Mouse (Mus musculus) adrenal gland (tissue): Measurements from ENCODE around the gene Ube2e2.
"Not testable (repeated sequence)": the region's sequence is repeated elsewhere in the genome, so short reads cannot be mapped to it uniquely, and the experiment has no call there.

ENCODE experiments used
- intact Hi-C: fragments of 180-260 bp; cut with DNase I; formaldehyde crosslinking; loops from one replicate; pipeline ENCODE4 v1.15.1; 2025

Ube2e2 gene

GRCm38 (mm10) chr14:18637739-18638138 is 256.3 kb downstream of the Ube2e2 start:
- intact Hi-C loops, result no loop called here

DNA sequence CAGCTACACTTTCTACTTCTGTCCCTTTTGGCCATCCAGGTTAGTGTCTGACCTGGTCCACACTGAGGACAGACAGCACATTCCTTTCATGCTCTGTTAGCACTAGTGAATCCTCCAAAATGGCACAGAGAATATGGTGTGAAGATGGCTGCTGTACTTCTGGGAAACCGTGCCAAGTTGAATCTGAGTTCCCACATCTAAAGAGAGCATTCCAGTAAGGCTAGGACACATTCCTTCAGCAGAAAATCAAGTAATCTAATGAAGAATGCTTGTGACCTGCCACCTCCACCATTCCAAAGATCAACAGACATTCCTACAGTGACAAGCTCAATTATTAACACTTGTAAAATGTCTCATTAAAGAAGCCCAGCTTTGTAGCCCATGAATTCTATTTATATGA is 265.9 kb downstream of the Ube2e2 start:
- intact Hi-C loops, result no loop called here

DNA sequence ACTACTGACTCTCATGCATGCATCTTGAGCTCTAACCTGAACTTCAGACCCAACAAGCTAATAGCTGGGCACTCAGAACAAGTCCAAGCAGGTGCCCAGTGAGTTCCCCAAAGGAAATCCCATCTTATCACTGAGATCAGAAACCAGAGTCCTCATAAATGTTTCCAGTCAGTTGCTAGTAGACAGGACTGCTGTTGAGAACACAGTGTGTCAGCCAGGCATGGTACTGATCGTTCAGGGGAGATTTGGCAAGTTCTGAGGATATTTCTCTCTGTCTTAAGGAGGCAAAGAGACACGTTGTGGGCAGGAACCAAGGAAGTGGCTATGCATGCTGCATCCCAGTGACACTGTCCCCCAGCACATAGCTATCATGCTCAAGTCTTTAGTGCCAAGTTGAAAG is 275.5 kb downstream of the Ube2e2 start:
- intact Hi-C loops, result no loop called here

- intact Hi-C loops, result no loop called here
Observed at GRCm38 (mm10) chr14:18601927-18602326, 292.1 kb downstream of the Ube2e2 start.

DNA sequence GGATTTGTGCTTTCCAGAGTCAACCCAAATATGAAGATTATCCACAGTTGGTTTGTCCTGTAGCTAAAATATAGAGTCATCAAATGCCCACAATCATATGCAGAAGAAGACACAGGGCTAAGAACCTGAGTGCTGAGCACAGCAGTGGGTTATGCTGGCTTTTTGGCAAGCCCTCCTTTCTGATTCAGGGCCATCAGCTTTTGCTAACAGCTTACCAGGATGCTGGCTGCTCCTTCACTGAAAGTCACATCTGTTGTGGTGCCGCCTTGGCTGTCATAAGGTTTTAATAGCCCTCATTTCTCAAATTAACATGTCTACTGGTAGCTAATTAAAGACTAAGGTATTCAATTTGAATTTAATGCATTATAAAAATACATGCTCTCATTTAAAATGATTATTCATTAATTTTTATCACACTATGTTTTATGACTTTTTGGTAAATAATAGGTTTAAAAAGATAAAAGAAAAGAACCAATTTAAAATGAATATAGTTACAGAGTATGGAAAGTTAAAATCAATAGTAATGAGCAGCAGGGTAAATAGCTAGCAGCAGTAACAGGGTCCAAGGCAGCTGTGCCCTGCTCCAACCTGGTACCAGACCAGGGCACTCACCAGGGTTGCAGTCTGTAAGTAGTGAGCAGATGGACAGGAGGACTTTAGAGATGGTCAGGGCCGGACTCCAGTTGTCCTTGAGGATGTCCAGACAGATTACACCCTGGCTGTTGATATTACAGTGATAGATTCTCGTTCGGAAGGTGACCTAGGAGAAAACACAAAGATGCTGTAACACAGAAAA is 307.6 kb downstream of the Ube2e2 start:
- intact Hi-C loops, result no loop called here

- intact Hi-C loops, result no loop called here
Observed at GRCm38 (mm10) chr14:18581735-18582134, 312.3 kb downstream of the Ube2e2 start.

DNA sequence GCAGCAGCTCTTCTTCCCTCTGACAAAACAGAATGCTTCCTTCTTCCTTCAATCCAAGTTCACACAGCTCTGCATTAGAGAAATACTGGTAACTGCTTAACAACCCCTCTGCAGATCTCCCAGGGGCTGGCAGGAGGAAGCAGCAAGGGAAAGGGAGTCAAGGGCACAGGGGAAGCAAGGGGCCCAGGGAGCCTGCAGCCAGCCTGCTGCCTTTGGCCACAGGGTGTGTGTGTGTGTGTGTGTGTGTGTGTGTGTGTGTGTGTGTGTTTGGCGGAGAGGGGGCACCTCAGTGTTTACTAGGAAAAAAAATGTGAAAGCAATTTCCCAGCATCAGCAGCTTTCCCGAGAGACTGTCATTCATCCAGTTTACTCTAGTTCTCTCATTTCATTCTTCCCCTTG is 319.3 kb downstream of the Ube2e2 start:
- intact Hi-C loops, result no loop called here

- intact Hi-C loops, result no loop called here
Observed at GRCm38 (mm10) chr14:18574130-18574721, 319.8 kb downstream of the Ube2e2 start.

- intact Hi-C loops, result no loop called here
Observed at GRCm38 (mm10) chr14:18573286-18573956, 320.6 kb downstream of the Ube2e2 start.

- intact Hi-C loops, result no loop called here
Observed at GRCm38 (mm10) chr14:18572852-18573251, 321.2 kb downstream of the Ube2e2 start.

GRCm38 (mm10) chr14:18569615-18570014 is 324.5 kb downstream of the Ube2e2 start:
- intact Hi-C loops, result no loop called here

DNA sequence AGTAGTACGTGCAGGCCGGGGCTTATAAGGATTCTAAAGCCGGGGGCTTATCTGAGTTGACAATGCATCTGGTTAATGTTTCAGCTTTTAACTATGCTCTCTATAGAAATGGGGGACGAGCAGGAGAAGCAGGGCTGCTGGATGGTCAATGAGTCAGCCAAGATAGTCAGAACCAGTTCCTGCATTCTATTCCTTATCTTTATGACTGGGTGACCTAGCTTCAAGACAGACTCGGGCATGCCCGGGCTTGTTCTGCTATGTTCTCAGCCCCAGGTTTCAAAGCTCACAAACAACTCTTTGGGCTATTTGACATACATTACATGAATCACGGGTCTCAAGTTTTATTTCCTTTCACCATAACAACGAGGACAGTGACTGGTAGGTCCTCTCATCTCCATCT is 329.1 kb downstream of the Ube2e2 start:
- intact Hi-C loops, result not testable (repeated sequence)

DNA sequence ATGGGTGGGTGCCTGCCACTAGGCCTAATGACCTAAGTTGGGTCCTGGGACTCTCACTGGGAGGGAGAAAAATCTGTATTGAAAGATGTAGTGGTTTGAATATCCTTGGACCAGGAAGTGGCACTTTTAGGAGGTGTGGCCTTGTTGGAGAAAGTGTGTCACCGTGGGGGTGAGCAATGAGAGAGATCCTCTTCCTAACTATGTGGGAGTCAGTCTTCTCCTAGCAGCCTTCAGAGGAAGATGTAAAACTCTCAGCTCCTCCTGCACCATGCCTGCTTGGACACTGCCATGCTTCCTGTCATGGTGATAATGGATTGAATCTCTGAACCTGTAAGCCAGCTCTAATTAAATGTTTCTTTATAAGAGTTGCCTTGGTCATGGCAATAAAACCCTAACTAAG is 338.8 kb downstream of the Ube2e2 start:
- intact Hi-C loops, result no loop called here

DNA sequence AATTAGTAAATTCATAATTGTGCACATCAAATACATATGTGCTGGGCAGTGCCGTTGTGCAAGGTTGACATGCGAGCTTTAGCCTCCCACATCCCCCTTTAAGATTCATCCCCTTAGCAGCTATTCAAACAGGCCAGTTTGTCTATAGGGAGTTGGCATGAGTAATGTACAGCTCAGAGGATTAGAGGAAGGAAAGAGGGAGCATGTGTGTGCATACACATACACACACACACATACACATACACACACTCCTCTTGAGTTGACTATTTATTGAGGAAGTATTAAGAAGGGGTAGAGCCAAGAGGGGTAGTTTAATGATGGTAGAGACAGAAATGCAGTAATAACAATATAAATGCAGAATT is 339.5 kb downstream of the Ube2e2 start:
- intact Hi-C loops, result no loop called here

DNA sequence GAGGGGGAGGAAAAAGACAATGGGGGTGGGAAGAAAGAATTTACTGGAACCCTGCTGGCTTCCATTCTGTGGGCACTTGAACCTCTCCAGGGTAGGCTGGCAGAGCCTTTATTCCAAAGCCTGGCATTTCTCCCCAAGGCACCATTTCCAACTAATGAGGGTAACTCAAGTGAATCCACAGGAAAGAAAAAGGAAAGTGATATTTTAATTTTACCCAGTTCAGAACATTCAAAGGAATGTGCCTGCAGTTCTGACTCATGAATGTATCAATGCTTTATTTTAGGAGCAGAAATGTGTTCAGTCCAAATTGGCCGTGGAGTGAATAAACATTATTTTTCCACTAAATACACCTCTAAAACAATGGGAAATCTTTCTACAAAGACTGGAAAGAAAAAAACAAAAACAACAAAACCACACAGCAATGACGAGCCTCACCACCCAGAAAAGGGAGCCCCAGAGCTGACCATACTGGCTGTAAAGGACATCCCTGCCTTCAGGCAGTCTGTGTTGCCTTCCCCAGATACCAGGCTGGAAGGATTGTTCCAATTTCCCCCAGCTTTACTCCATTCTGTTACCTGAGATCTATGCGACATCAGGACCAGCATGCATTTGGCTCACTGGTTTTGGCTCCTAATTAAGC is 340.0 kb downstream of the Ube2e2 start:
- intact Hi-C loops, result no loop called here

GRCm38 (mm10) chr14:18547541-18547940 is 346.5 kb downstream of the Ube2e2 start:
- intact Hi-C loops, result no loop called here

GRCm38 (mm10) chr14:18539092-18539491 is 355.0 kb downstream of the Ube2e2 start:
- intact Hi-C loops, result not testable (repeated sequence)

- intact Hi-C loops, result no loop called here
Observed at GRCm38 (mm10) chr14:18530899-18531298, 363.2 kb downstream of the Ube2e2 start.

DNA sequence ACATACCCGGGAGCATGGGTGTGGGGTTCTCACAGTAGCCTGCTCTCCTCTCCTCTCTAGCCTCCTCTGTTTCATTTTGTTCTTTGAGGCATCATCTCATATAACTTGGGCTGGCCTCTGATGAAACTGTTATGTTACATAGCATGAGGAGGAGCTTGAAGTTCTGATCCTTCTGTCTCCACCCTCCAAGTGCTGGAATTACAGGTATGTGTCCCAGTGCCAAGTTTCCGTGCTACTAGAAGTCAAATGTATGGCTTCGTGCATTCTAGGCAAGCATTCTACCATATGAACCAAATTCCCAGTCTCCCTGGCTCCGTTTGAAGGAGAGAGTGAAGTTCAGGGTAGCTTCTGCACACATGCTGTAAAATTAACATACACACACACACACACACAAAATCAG is 363.6 kb downstream of the Ube2e2 start:
- intact Hi-C loops, result no loop called here
